Mouse (Mus musculus) ovary, adult 10 weeks (tissue): ENCODE results near the gene Olfr1095. TPM values are rescaled to one million over a fixed set of nuclear protein-coding genes. Genes with fewer than 3 reads are reported as not detected.

Source experiments
- polyA plus RNA-seq: library from polyadenylated mRNA; stranded (reverse); fragments of 350-450 nt; fragmentation: Illumina TruSeq; extraction: RNeasy Lipid Tissue Mini Kit (QIAGEN cat#74804); gene quantifications from one replicate; pipeline ENCODE4 v1.2.3, GENCODE M21; 2014

Olfr1095 gene
- polyA plus RNA-seq: not detected

GRCm38 (mm10) chr2:86851596-86851995, at the start of gene Olfr1095:
Gene Olfr1095, minus strand, starts transcription at chr2:86851696.

DNA sequence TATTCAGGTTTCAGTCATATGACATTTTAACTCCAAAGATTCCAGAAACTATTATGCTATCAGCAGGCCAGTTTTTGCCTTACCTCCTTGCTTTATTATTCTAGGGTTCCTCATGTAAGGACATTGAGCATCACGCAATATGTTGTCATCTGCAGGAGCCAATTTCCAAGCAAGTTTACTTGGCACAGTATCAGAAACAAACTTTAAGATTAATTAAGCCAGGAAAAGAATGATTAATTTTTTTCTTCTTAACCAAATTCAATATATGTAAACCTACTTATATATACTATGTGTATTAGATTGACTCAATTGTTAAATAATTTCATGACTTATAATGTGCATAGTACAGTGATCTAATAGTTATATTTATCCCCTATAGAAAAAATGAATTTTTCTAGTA, 40.6 kb upstream of the Olfr1095 start, which contains the start of gene Olfr1097:
Gene Olfr1097 (minus strand): TSS at position 101 of the 400 bp plus-strand sequence.

GRCm38 (mm10) chr2:86874702-86875101, 23.2 kb upstream of the Olfr1095 start, which contains the start of gene Gm13723:
Gene Gm13723, minus strand, starts transcription at chr2:86874802.

GRCm38 (mm10) chr2:86824363-86824762, 27.1 kb downstream of the Olfr1095 start, which contains the start of gene Olfr1094:
Gene Olfr1094, plus strand, starts transcription at chr2:86824663.

DNA sequence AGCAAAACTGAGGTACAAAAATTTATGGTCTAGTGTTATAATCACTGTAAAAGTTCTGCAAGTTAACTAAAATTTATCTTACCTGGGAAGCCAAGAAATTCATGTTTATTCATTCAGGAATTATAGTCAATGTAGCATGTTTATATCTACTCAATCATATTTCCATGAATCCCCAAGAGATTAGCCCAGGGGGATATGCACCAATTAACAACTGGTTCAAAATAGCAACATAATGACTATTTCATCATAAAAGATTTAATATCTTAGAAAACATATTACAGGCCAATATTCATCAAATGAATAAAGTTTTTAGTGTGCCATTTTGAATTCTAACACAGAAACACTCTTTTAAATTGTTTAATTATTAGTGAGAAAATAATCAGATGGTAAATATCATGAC, 41.6 kb downstream of the Olfr1095 start, which contains the start of gene Olfr141:
Gene Olfr141 (minus strand): TSS at position 101 of the 400 bp plus-strand sequence.

Other genes starting within 250 kb of the Olfr1095 start
- gene Olfr1084, start 212.0 kb downstream of the Olfr1095 start, polyA plus RNA-seq: not detected
- not detected for gene Olfr1085, start 189.7 kb downstream of the Olfr1095 start, polyA plus RNA-seq
- not detected for gene Olfr1086, start 171.6 kb downstream of the Olfr1095 start, polyA plus RNA-seq
- gene Olfr1087, start 153.3 kb downstream of the Olfr1095 start, polyA plus RNA-seq: not detected
- not detected for gene Olfr1089, start 118.0 kb downstream of the Olfr1095 start, polyA plus RNA-seq
- not detected for gene Olfr1090, start 92.7 kb downstream of the Olfr1095 start, polyA plus RNA-seq
- not detected for gene Olfr1093, start 69.2 kb downstream of the Olfr1095 start, polyA plus RNA-seq
- gene Olfr141, start 41.7 kb downstream of the Olfr1095 start, polyA plus RNA-seq: not detected
- gene Olfr1094, start 27.0 kb downstream of the Olfr1095 start, polyA plus RNA-seq: not detected
- gene Gm13723, start 23.1 kb upstream of the Olfr1095 start, polyA plus RNA-seq: not detected
- gene Olfr1097, start 40.5 kb upstream of the Olfr1095 start, polyA plus RNA-seq: not detected
- gene Olfr1098, start 72.8 kb upstream of the Olfr1095 start, polyA plus RNA-seq: not detected
- gene Olfr1099, start 109.0 kb upstream of the Olfr1095 start, polyA plus RNA-seq: not detected
- gene Olfr1100, start 128.3 kb upstream of the Olfr1095 start, polyA plus RNA-seq: not detected
- gene Olfr1101, start 139.5 kb upstream of the Olfr1095 start, polyA plus RNA-seq: not detected
- not detected for gene Olfr1102, start 146.7 kb upstream of the Olfr1095 start, polyA plus RNA-seq
- gene Olfr1104, start 175.4 kb upstream of the Olfr1095 start, polyA plus RNA-seq: 0.54 TPM
- gene Olfr1105, start 184.8 kb upstream of the Olfr1095 start, polyA plus RNA-seq: not detected
- not detected for gene Olfr1106, start 200.6 kb upstream of the Olfr1095 start, polyA plus RNA-seq
- not detected for gene Olfr1107, start 224.1 kb upstream of the Olfr1095 start, polyA plus RNA-seq
- gene Olfr1109, start 244.3 kb upstream of the Olfr1095 start, polyA plus RNA-seq: not detected